35 mouse cellular contexts compared by ENCODE assay signal in genomic region chr4:44830609-44831008, GRCm38 (mm10).
"Had no signal": no experiment of that assay in that cellular context is flagged by ENCODE, and none has a peak within 500 bp of the region (broad histone marks: within the 10 kb centered on the region; RNA-seq: fewer than 3 reads in every experiment).

No protein-coding gene starts in this region.

- H3K9me3 ChIP-seq: heart, embryonic 10.5 days; heart, embryonic 12.5 days; heart, embryonic 13.5 days; heart, embryonic 15.5 days; hindbrain, embryonic 10.5 days; hindbrain, embryonic 12.5 days; hindbrain, embryonic 13.5 days; hindbrain, embryonic 15.5 days; intestine, embryonic 15.5 days; kidney, embryonic 15.5 days had no signal

- H3K27me3 ChIP-seq: heart, embryonic 12.5 days; heart, embryonic 13.5 days; heart, embryonic 15.5 days; hindbrain, embryonic 12.5 days; hindbrain, embryonic 13.5 days; hindbrain, embryonic 15.5 days; intestine, embryonic 15.5 days; kidney, embryonic 15.5 days had no signal

- H3K36me3 ChIP-seq: heart, embryonic 10.5 days; heart, embryonic 12.5 days; heart, embryonic 13.5 days; heart, embryonic 15.5 days; hindbrain, embryonic 10.5 days; hindbrain, embryonic 12.5 days; hindbrain, embryonic 13.5 days; hindbrain, embryonic 15.5 days; intestine, embryonic 15.5 days; kidney, embryonic 15.5 days had no signal

- H3K4me2 ChIP-seq: heart, embryonic 11.5 days; heart, embryonic 12.5 days; heart, embryonic 13.5 days; heart, embryonic 15.5 days; hindbrain, embryonic 12.5 days; hindbrain, embryonic 13.5 days; hindbrain, embryonic 14.5 days; hindbrain, embryonic 15.5 days; intestine, embryonic 15.5 days; kidney, embryonic 15.5 days had no signal

- H3K4me1 ChIP-seq: heart, embryonic 10.5 days; heart, embryonic 12.5 days; heart, embryonic 13.5 days; heart, embryonic 15.5 days; hindbrain, embryonic 10.5 days; hindbrain, embryonic 12.5 days; hindbrain, embryonic 15.5 days; intestine, embryonic 15.5 days; kidney, embryonic 15.5 days had no signal

- H3K4me3 ChIP-seq: heart, embryonic 10.5 days; heart, embryonic 12.5 days; heart, embryonic 13.5 days; heart, embryonic 15.5 days; hindbrain, embryonic 10.5 days; hindbrain, embryonic 12.5 days; hindbrain, embryonic 13.5 days; hindbrain, embryonic 15.5 days; intestine, embryonic 15.5 days; kidney, embryonic 15.5 days; layer of hippocampus, adult 2 months had no signal

- DNase-seq: heart, postnatal 10 days; heart, postnatal 14 days; heart, postnatal 36 days; heart, postnatal 4 days; kidney, adult 11 months; kidney, adult 18-20 months; kidney, adult 2 months; kidney, adult 8-10 months; kidney, adult 9 months; kidney, postnatal 10 days; kidney, postnatal 14 days; kidney, postnatal 25 days; kidney, postnatal 36 days; kidney, postnatal 4 days; layer of hippocampus, adult 9-11 months; layer of hippocampus, postnatal 36 days had no signal

- ATAC-seq: hindbrain, embryonic 16.5 days; hindbrain, postnatal 0 days; inflammation-experienced regulatory T-cells, adult 6 months; intestine, embryonic 15.5 days; intestine, embryonic 16.5 days; intestine, postnatal 0 days had no signal

- H3K27ac ChIP-seq: heart, embryonic 10.5 days; heart, embryonic 13.5 days; heart, embryonic 15.5 days; hindbrain, embryonic 10.5 days; hindbrain, embryonic 12.5 days; hindbrain, embryonic 13.5 days; hindbrain, embryonic 14.5 days; hindbrain, embryonic 15.5 days; hindbrain, postnatal 0 days; intestine, embryonic 15.5 days; kidney, embryonic 15.5 days; kidney, postnatal 0 days; layer of hippocampus, adult 2 months had no signal

- H3K9ac ChIP-seq: heart, embryonic 12.5 days; heart, embryonic 13.5 days; heart, embryonic 15.5 days; hindbrain, embryonic 12.5 days; hindbrain, embryonic 13.5 days; hindbrain, embryonic 14.5 days; hindbrain, embryonic 15.5 days; intestine, embryonic 15.5 days; kidney, embryonic 15.5 days had no signal
